Mouse (Mus musculus) granulocyte monocyte progenitor cell, adult 5-6 weeks (primary cell): ENCODE results near the gene Ctla4. TPM values are rescaled to one million over a fixed set of nuclear protein-coding genes. Genes with fewer than 3 reads are reported as not detected.

Experiments
- ATAC-seq: replicated peaks from 2 replicates; pipeline ENCODE4 v1.8.0; 2016; ENCODE audit warnings: mild to moderate bottlenecking, moderate TSS enrichment, inconsistent platforms; ENCODE audit not compliant: poor library complexity, severe bottlenecking
- total RNA-seq, 2 experiments: library from RNA; stranded (forward) in 1 of 2; stranded (reverse) in 1 of 2; fragments of 200-712, 200-1000 nt in 1 of 2; fragments of >200 nt in 1 of 2; fragmentation: Nextera tagmentation in 1 of 2; gene quantifications; 2 replicates each; pipeline ENCODE4 v1.2.3; 2014 to 2017

Ctla4 gene
- total RNA-seq (2014; fragmentation: Nextera tagmentation) (not detected in 2 replicates), total RNA-seq (2017) (not detected in 2 replicates)

GRCm38 (mm10) chr1:60886981-60887380 is at the start of gene Ctla4:
Ctla4 (plus strand) TSS chr1:60887000.
- ATAC-seq = no peak

- no peak for ATAC-seq
Observed at GRCm38 (mm10) chr1:60839161-60839560, 47.6 kb upstream of the Ctla4 start.

GRCm38 (mm10) chr1:60845318-60846060 is 41.3 kb upstream of the Ctla4 start:
- ATAC-seq = no peak

- ATAC-seq = no peak
Observed at GRCm38 (mm10) chr1:60846616-60847275, 40.1 kb upstream of the Ctla4 start.

- ATAC-seq = no peak
Observed at GRCm38 (mm10) chr1:60849112-60849511, 37.7 kb upstream of the Ctla4 start.

GRCm38 (mm10) chr1:60849816-60850215 is 37.0 kb upstream of the Ctla4 start:
- no peak for ATAC-seq

- no peak for ATAC-seq
Observed at GRCm38 (mm10) chr1:60851041-60851781, 35.6 kb upstream of the Ctla4 start.

- ATAC-seq = peak; percentile 99
Observed at GRCm38 (mm10) chr1:60852075-60852769, 34.6 kb upstream of the Ctla4 start.

- no peak; the same call in 1 of the 2 replicates for ATAC-seq
Observed at GRCm38 (mm10) chr1:60852770-60853147, 34.0 kb upstream of the Ctla4 start.

- no peak for ATAC-seq
Observed at GRCm38 (mm10) chr1:60853330-60853956, 33.4 kb upstream of the Ctla4 start.

GRCm38 (mm10) chr1:60853991-60854390 is 32.8 kb upstream of the Ctla4 start:
- ATAC-seq = no peak

- peak; percentile 50 for ATAC-seq
Observed at GRCm38 (mm10) chr1:60857351-60858220, 29.2 kb upstream of the Ctla4 start.

GRCm38 (mm10) chr1:60859159-60859558 is 27.6 kb upstream of the Ctla4 start:
- ATAC-seq = no peak

- ATAC-seq = no peak
Observed at GRCm38 (mm10) chr1:60859842-60860241, 27.0 kb upstream of the Ctla4 start.

- peak; percentile 76 for ATAC-seq
Observed at GRCm38 (mm10) chr1:60860357-60860946, 26.3 kb upstream of the Ctla4 start.

- no peak for ATAC-seq
Observed at GRCm38 (mm10) chr1:60860955-60861354, 25.8 kb upstream of the Ctla4 start.

- ATAC-seq = no peak
Observed at GRCm38 (mm10) chr1:60861431-60861830, 25.4 kb upstream of the Ctla4 start.

- no peak for ATAC-seq
Observed at GRCm38 (mm10) chr1:60862510-60862909, 24.3 kb upstream of the Ctla4 start.
